Mouse (Mus musculus) heart, postnatal 0 days (tissue): ENCODE results near the gene Gm7247.

Experiments used
- CTCF ChIP-seq: IDR thresholded peaks from 2 replicates; pipeline ENCODE4 v1.5.1; 2016; ENCODE audit warnings: antibody characterized with exemption, control low read depth, low read depth
- EP300 ChIP-seq: IDR thresholded peaks from 2 replicates; pipeline ENCODE4 v1.6.1; 2016; ENCODE audit warnings: antibody characterized with exemption, low read depth

DNA sequence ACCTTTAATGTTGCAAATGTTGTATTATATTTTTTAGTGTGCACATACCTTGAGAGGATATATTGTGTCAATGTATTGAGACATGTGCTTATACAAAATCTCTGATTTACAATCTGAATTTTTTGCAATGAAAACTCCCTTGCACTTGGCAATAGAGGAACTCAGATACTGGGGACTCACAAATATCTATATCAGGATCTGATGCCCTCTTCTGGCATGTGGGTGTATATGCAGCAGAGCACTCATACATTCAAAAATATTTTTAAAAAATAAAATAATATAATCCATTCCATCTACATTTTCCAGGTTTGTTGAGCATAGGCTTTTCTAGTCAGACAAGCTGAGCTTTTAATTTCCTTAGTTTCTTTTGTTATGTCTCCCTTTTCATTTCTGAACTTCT, 15.5 kb upstream of the Gm7247 start:
- TF ChIP-seq CTCF: 0 out of 2 replicates have a peak, but pooled peaks have one; percentile 20
- no peak for TF ChIP-seq EP300
